Mouse (Mus musculus): Measurements from ENCODE around the gene Stac2. TPM values are rescaled to one million over a fixed set of nuclear protein-coding genes. Genes with fewer than 3 reads are reported as not detected.

Stac2 gene
- polyA plus RNA-seq, 1 experiment from 2014 or later: 0.29 TPM

- H3K4me2 ChIP-seq (ENCODE audit: low read depth, low read length): no peak overlapping the region
- H3K27me3 ChIP-seq (replicated peaks; ENCODE audit: control insufficient read depth, insufficient read depth, low read length): no peaks in the 10 kb centered on the region
- H3K27ac ChIP-seq (ENCODE audit: low read length): no peak overlapping the region
- 0 out of 2 replicates have a peak, but pooled peaks have one; percentile 28 for ATAC-seq
- H3K36me3 ChIP-seq (ENCODE audit: control insufficient read depth, insufficient read depth, low read length): no peaks in the 10 kb centered on the region
- H3K4me1 ChIP-seq (ENCODE audit: control insufficient read depth, insufficient read depth, low read length): peaks cover 6% of the 10 kb centered on the region; the same call in 1 of the 2 replicates
- no peak overlapping the region for H3K4me3 ChIP-seq (ENCODE audit: low read length)
- no peaks in the 10 kb centered on the region for H3K9me3 ChIP-seq (ENCODE audit: control insufficient read depth, low read length)
- 19% methylated on average over 13 of the region's 13 CpGs for WGBS
- peak overlapping the region; percentile 53 for H3K9ac ChIP-seq (ENCODE audit: low read depth, low read length)
Observed at GRCm38 (mm10) chr11:98075195-98075808, 22.0 kb upstream of the Stac2 start.

- no peak for ATAC-seq
- 89% methylated on average over 4 of the region's 4 CpGs for WGBS
Observed at GRCm38 (mm10) chr11:98073442-98073841, 20.2 kb upstream of the Stac2 start.

GRCm38 (mm10) chr11:98067255-98067654 lies 14.0 kb upstream of the Stac2 start:
- no peaks in the 10 kb centered on the region for H3K4me1 ChIP-seq (ENCODE audit: control insufficient read depth, insufficient read depth, low read length)
- H3K9ac ChIP-seq (ENCODE audit: low read depth, low read length): no peak overlapping the region
- 94% methylated on average over 21 of the region's 21 CpGs for WGBS
- no peak for ATAC-seq
- no peak overlapping the region for H3K4me3 ChIP-seq (ENCODE audit: low read length)
- no peaks in the 10 kb centered on the region for H3K27me3 ChIP-seq (replicated peaks; ENCODE audit: control insufficient read depth, insufficient read depth, low read length)
- no peak overlapping the region for H3K4me2 ChIP-seq (ENCODE audit: low read depth, low read length)
- H3K9me3 ChIP-seq (ENCODE audit: control insufficient read depth, low read length): 0 out of 2 replicates have a peak, but pooled peaks cover 2% of the 10 kb centered on the region
- no peak overlapping the region for H3K27ac ChIP-seq (ENCODE audit: low read length)
- no peaks in the 10 kb centered on the region for H3K36me3 ChIP-seq (ENCODE audit: control insufficient read depth, insufficient read depth, low read length)

More at GRCm38 (mm10) chr11:98073442-98073841, 20.2 kb upstream of the Stac2 start:
- H3K4me2 ChIP-seq (ENCODE audit: low read depth, low read length): no peak overlapping the region
- H3K27ac ChIP-seq (ENCODE audit: low read length): no peak overlapping the region
- H3K36me3 ChIP-seq (ENCODE audit: control insufficient read depth, insufficient read depth, low read length): no peaks in the 10 kb centered on the region
- H3K4me1 ChIP-seq (ENCODE audit: control insufficient read depth, insufficient read depth, low read length): peaks cover 6% of the 10 kb centered on the region; the same call in 1 of the 2 replicates
- H3K9me3 ChIP-seq (ENCODE audit: control insufficient read depth, low read length): no peaks in the 10 kb centered on the region
- no peak overlapping the region for H3K9ac ChIP-seq (ENCODE audit: low read depth, low read length)
- no peaks in the 10 kb centered on the region for H3K27me3 ChIP-seq (replicated peaks; ENCODE audit: control insufficient read depth, insufficient read depth, low read length)
- no peak overlapping the region for H3K4me3 ChIP-seq (ENCODE audit: low read length)

- no peaks in the 10 kb centered on the region for H3K36me3 ChIP-seq (ENCODE audit: control insufficient read depth, insufficient read depth, low read length)
- no peak overlapping the region for H3K27ac ChIP-seq (ENCODE audit: low read length)
- no peak for ATAC-seq
- H3K4me1 ChIP-seq (ENCODE audit: control insufficient read depth, insufficient read depth, low read length): no peaks in the 10 kb centered on the region
- no peak overlapping the region for H3K9ac ChIP-seq (ENCODE audit: low read depth, low read length)
- no peak overlapping the region for H3K4me3 ChIP-seq (ENCODE audit: low read length)
- no peaks in the 10 kb centered on the region for H3K27me3 ChIP-seq (replicated peaks; ENCODE audit: control insufficient read depth, insufficient read depth, low read length)
- H3K4me2 ChIP-seq (ENCODE audit: low read depth, low read length): no peak overlapping the region
- 0 out of 2 replicates have a peak, but pooled peaks cover 2% of the 10 kb centered on the region for H3K9me3 ChIP-seq (ENCODE audit: control insufficient read depth, low read length)
- WGBS: 92% methylated on average over 12 of the region's 12 CpGs
Observed at GRCm38 (mm10) chr11:98066201-98066600, 12.9 kb upstream of the Stac2 start.

- Histone ChIP-seq H3K27me3 (replicated peaks; ENCODE audit: control insufficient read depth, insufficient read depth, low read length) (no peaks in the 10 kb centered on the region), H3K4me3 (ENCODE audit: low read length) (no peak overlapping the region), H3K27ac (ENCODE audit: low read length) (no peak overlapping the region), H3K9ac (ENCODE audit: low read depth, low read length) (no peak overlapping the region), H3K36me3 (ENCODE audit: control insufficient read depth, insufficient read depth, low read length) (no peaks in the 10 kb centered on the region), H3K4me1 (ENCODE audit: control insufficient read depth, insufficient read depth, low read length) (no peaks in the 10 kb centered on the region), H3K4me2 (ENCODE audit: low read depth, low read length) (no peak overlapping the region), H3K9me3 (ENCODE audit: control insufficient read depth, low read length) (no peaks in the 10 kb centered on the region)
- 56% methylated on average over 6 of the region's 6 CpGs for WGBS
- ATAC-seq: no peak
Observed at GRCm38 (mm10) chr11:98061904-98062562, 8.8 kb upstream of the Stac2 start.

GRCm38 (mm10) chr11:98061441-98061840 lies 8.2 kb upstream of the Stac2 start:
- no peak for ATAC-seq
- H3K9ac ChIP-seq (ENCODE audit: low read depth, low read length): no peak overlapping the region
- H3K27ac ChIP-seq (ENCODE audit: low read length): no peak overlapping the region
- H3K9me3 ChIP-seq (ENCODE audit: control insufficient read depth, low read length): no peaks in the 10 kb centered on the region
- H3K4me3 ChIP-seq (ENCODE audit: low read length): no peak overlapping the region
- no peak overlapping the region for H3K4me2 ChIP-seq (ENCODE audit: low read depth, low read length)
- 73% methylated on average over 3 of the region's 3 CpGs for WGBS
- H3K27me3 ChIP-seq (replicated peaks; ENCODE audit: control insufficient read depth, insufficient read depth, low read length): no peaks in the 10 kb centered on the region
- H3K36me3 ChIP-seq (ENCODE audit: control insufficient read depth, insufficient read depth, low read length): no peaks in the 10 kb centered on the region
- no peaks in the 10 kb centered on the region for H3K4me1 ChIP-seq (ENCODE audit: control insufficient read depth, insufficient read depth, low read length)

- no peaks in the 10 kb centered on the region for H3K9me3 ChIP-seq (ENCODE audit: control insufficient read depth, low read length)
- WGBS: 70% methylated on average over 5 of the region's 5 CpGs
Observed at GRCm38 (mm10) chr11:98060104-98060692, 6.9 kb upstream of the Stac2 start.

GRCm38 (mm10) chr11:98059662-98060061 lies 6.4 kb upstream of the Stac2 start:
- no peak overlapping the region for H3K9ac ChIP-seq (ENCODE audit: low read depth, low read length)
- no peak for ATAC-seq
- H3K4me1 ChIP-seq (ENCODE audit: control insufficient read depth, insufficient read depth, low read length): no peaks in the 10 kb centered on the region
- H3K27ac ChIP-seq (ENCODE audit: low read length): no peak overlapping the region
- H3K36me3 ChIP-seq (ENCODE audit: control insufficient read depth, insufficient read depth, low read length): no peaks in the 10 kb centered on the region
- WGBS: 71% methylated on average over 7 of the region's 7 CpGs
- peaks cover 3% of the 10 kb centered on the region; the same call in 1 of the 2 replicates for H3K27me3 ChIP-seq (replicated peaks; ENCODE audit: control insufficient read depth, insufficient read depth, low read length)
- H3K9me3 ChIP-seq (ENCODE audit: control insufficient read depth, low read length): no peaks in the 10 kb centered on the region
- no peak overlapping the region for H3K4me2 ChIP-seq (ENCODE audit: low read depth, low read length)
- H3K4me3 ChIP-seq (ENCODE audit: low read length): no peak overlapping the region

More at GRCm38 (mm10) chr11:98060104-98060692, 6.9 kb upstream of the Stac2 start:
- H3K27ac ChIP-seq (ENCODE audit: low read length): no peak overlapping the region
- no peak for ATAC-seq
- H3K27me3 ChIP-seq (replicated peaks; ENCODE audit: control insufficient read depth, insufficient read depth, low read length): peaks cover 3% of the 10 kb centered on the region; the same call in 1 of the 2 replicates
- H3K4me2 ChIP-seq (ENCODE audit: low read depth, low read length): no peak overlapping the region
- no peaks in the 10 kb centered on the region for H3K36me3 ChIP-seq (ENCODE audit: control insufficient read depth, insufficient read depth, low read length)
- H3K9ac ChIP-seq (ENCODE audit: low read depth, low read length): no peak overlapping the region
- H3K4me3 ChIP-seq (ENCODE audit: low read length): no peak overlapping the region
- no peaks in the 10 kb centered on the region for H3K4me1 ChIP-seq (ENCODE audit: control insufficient read depth, insufficient read depth, low read length)

- no peaks in the 10 kb centered on the region for H3K4me1 ChIP-seq (ENCODE audit: control insufficient read depth, insufficient read depth, low read length)
- 0 out of 2 replicates have a peak, but pooled peaks have one; percentile 27 for ATAC-seq
- H3K36me3 ChIP-seq (ENCODE audit: control insufficient read depth, insufficient read depth, low read length): no peaks in the 10 kb centered on the region
- H3K4me2 ChIP-seq (ENCODE audit: low read depth, low read length): no peak overlapping the region
- no peak overlapping the region for H3K9ac ChIP-seq (ENCODE audit: low read depth, low read length)
- no peaks in the 10 kb centered on the region for H3K9me3 ChIP-seq (ENCODE audit: control insufficient read depth, low read length)
- H3K27ac ChIP-seq (ENCODE audit: low read length): no peak overlapping the region
- peaks cover 10% of the 10 kb centered on the region for H3K27me3 ChIP-seq (replicated peaks; ENCODE audit: control insufficient read depth, insufficient read depth, low read length)
- 79% methylated on average over 5 of the region's 5 CpGs for WGBS
- H3K4me3 ChIP-seq (ENCODE audit: low read length): no peak overlapping the region
Observed at GRCm38 (mm10) chr11:98057998-98058397, 4.7 kb upstream of the Stac2 start.

Measured in intestine, embryonic 16.5 days (tissue).